Mouse (Mus musculus) CH12.LX (cell line): Measurements from ENCODE around the gene Bcas3.

ENCODE experiments used
- CHD2 ChIP-seq: IDR thresholded peaks from 2 replicates; pipeline ENCODE4 v1.6.1; 2011; ENCODE audit warnings: low read length, improper control_type of control experiment
- CTCF ChIP-seq, 2 experiments: IDR thresholded peaks in 1 of 2; conservative IDR thresholded peaks in 1 of 2; 2 replicates each; pipeline ENCODE4 v1.5.1; 2011 to 2012; ENCODE audit warnings: low read depth in 2 of 2, low read length in 2 of 2, improper control_type of control experiment in 1 of 2, inconsistent platforms in 1 of 2, mild to moderate bottlenecking in 1 of 2, moderate library complexity in 1 of 2
- EP300 ChIP-seq: IDR thresholded peaks from 2 replicates; pipeline ENCODE4 v1.6.1; 2011; ENCODE audit warnings: low read length, improper control_type of control experiment
- HCFC1 ChIP-seq: IDR thresholded peaks from 2 replicates; pipeline ENCODE4 v1.6.1; 2012; ENCODE audit warnings: low read depth, mild to moderate bottlenecking, inconsistent platforms, low read length, improper control_type of control experiment
- IRF4 ChIP-seq: IDR thresholded peaks from 2 replicates; pipeline ENCODE4 v1.6.1; 2014; ENCODE audit warnings: low read depth, mild to moderate bottlenecking, inconsistent platforms, low read length, improper control_type of control experiment
- MAFK ChIP-seq: IDR thresholded peaks from 2 replicates; pipeline ENCODE4 v1.6.1; 2011; ENCODE audit warnings: low read length, improper control_type of control experiment; ENCODE audit not compliant: insufficient replicate concordance
- MAX ChIP-seq: IDR thresholded peaks from 2 replicates; pipeline ENCODE4 v1.6.1; 2011; ENCODE audit warnings: low read length, improper control_type of control experiment
- MYC ChIP-seq: IDR thresholded peaks from 2 replicates; pipeline ENCODE4 v1.6.1; 2011; ENCODE audit warnings: low read depth, mild to moderate bottlenecking, improper control_type of control experiment, low read length
- POLR2A ChIP-seq: IDR thresholded peaks from 2 replicates; pipeline ENCODE4 v1.6.1; 2011; ENCODE audit warnings: low read depth, mild to moderate bottlenecking, improper control_type of control experiment, low read length
- SIN3A ChIP-seq: IDR thresholded peaks from 2 replicates; pipeline ENCODE4 v1.6.1; 2012; ENCODE audit warnings: low read length, improper control_type of control experiment, inconsistent platforms
- SMC3 ChIP-seq: IDR thresholded peaks from 2 replicates; pipeline ENCODE4 v1.6.1; 2011; ENCODE audit warnings: low read depth, low read length, improper control_type of control experiment
- ZMIZ1 ChIP-seq: IDR thresholded peaks from 2 replicates; pipeline ENCODE4 v1.6.1; 2012; ENCODE audit warnings: low read depth, mild to moderate bottlenecking, inconsistent platforms, low read length, improper control_type of control experiment
- ZNF384 ChIP-seq: IDR thresholded peaks from 2 replicates; pipeline ENCODE4 v1.6.1; 2012; ENCODE audit warnings: low read depth, low read length, improper control_type of control experiment, inconsistent platforms

DNA sequence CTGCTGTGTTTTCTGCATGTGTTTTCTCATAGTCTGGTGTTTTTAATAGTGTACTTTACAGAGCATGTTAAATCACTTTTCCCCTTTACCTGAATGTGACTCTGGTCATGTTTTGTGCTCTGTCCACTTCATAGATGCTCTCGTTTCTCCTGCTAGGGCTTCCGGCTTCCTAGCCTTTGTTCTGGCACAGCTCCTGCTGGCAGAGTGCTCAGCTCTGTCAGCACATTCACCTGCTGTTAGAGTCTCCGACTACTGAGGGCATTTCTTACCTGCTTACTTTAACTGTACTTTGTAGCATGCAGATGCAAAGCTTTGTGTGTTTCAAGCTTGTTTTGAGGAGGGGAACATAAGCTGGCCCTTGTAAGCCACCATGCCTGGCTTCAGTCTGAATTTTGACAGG, 53.6 kb downstream of the Bcas3 start:
- TF ChIP-seq IRF4: no peak
- no peak for TF ChIP-seq ZMIZ1
- no peak for TF ChIP-seq POLR2A
- no peak for TF ChIP-seq CTCF (conservative IDR thresholded peaks at IDR 0.05 in 1 of 2, IDR thresholded peaks at IDR 0.05 in 1 of 2; ENCODE audit: low read depth in 2 of 2, low read length in 2 of 2)
- TF ChIP-seq MAX: no peak
- no peak for TF ChIP-seq MAFK
- TF ChIP-seq SMC3: no peak
- no peak for TF ChIP-seq ZNF384
- TF ChIP-seq SIN3A: no peak
- no peak for TF ChIP-seq HCFC1
- TF ChIP-seq CHD2: no peak
- no peak for TF ChIP-seq EP300
- TF ChIP-seq MYC: no peak
